Mouse (Mus musculus) right cerebral cortex, postnatal 10 days (tissue): Measurements from ENCODE around the gene Rpgrip1l.

Experiments
- DNase-seq, 2 experiments: peaks; one replicate each; pipeline ENCODE4 v3.0.0; 2021; ENCODE audit warnings: low spot score in 2 of 2

Rpgrip1l gene

GRCm38 (mm10) chr8:91207676-91208075 is 105.4 kb downstream of the Rpgrip1l start:
- no peak for DNase-seq

DNA sequence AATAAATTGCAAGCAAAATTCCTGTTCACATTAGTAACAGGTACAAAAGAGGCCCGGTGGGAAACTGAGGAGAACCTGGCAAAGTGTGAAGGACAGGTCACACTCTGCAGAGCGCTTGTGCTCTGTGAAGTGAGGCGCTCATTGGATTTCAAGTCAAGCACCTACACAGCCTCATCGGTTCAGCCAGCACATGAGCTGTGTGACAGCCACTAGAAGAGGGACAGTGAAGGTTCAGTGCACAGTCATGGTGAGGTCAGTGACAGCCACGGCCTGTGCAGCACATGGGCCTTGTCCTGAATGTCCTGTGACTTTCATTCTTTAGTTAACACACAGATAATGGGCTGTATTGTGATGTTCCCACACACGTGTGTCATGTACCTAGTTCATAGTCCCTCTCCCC is 107.2 kb downstream of the Rpgrip1l start:
- DNase-seq: no peak

GRCm38 (mm10) chr8:91201184-91201583 is 111.9 kb downstream of the Rpgrip1l start:
- no peak for DNase-seq

DNA sequence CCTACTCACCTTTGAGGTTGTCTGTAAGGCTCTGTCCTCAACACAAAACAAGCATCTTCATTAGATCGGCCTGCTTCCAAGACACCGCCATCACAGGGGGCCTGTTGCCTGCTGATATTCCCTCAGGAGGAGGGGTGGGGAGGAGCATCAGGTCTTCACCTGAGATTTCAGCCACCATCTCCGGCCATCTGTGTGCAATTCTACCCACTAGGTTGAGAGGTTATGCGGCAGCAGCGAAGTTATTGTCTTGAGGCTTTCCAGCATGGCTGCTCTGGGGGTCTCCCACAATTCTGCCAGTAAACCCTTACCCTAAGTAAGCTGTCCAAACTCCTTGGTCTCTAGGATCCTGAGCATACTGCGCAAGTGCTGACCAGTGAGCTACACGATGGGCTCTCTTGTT is 113.2 kb downstream of the Rpgrip1l start, which contains the start of gene Aktip:
TSS of gene Aktip (minus strand) at position 101 of the 400 bp plus-strand sequence.
- no peak for DNase-seq

- no peak for DNase-seq
Observed at GRCm38 (mm10) chr8:91198036-91198435, 115.0 kb downstream of the Rpgrip1l start.

GRCm38 (mm10) chr8:91197233-91197632 is 115.8 kb downstream of the Rpgrip1l start:
- DNase-seq: no peak

DNA sequence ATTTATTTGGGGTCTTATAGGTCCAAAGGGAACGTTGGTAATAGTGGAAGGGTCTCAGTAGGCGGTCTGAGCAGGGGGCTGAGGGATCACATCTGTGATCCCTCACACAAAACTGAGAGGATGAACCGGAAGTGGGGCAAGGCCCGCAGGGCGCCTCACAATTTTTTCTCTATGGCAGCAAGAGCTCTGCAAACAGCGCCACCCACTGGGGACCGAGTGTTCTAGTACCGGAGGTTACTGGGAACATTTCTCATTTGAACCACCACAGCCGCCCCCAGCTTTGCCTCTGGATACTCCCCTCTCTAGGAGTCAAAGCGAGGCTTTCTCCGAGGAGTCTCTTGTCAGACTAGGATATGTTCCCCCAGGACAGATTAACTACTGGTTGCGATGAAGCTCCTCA is 116.4 kb downstream of the Rpgrip1l start:
- no peak for DNase-seq

GRCm38 (mm10) chr8:91194081-91194480 is 119.0 kb downstream of the Rpgrip1l start:
- DNase-seq: no peak

GRCm38 (mm10) chr8:91192941-91193340 is 120.1 kb downstream of the Rpgrip1l start:
- DNase-seq: no peak

DNA sequence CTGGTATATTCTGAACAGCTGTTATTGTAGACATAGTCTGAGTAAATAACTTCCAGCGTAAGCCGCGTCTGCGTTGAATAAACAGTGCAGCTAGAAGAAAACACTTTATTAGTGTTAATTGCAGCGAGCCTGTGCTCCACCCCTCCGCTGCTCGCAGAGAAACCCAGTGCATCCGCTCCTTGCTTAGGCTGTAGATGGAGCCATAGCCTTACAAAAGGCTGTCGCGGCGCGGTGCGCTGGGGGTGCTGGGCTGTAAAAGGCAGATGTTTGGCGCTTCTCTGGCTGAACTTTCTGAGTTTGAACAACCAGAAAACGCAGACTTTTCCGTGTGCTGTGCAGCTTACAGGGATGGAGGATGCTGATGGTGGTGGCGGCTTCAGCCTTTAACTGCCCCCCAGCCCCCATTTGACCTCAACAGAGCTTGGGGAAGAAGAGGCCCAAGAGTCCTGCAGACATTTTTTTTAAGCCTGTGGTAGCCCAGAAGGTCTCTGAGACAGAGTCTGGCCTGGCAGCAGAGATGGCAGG is 122.2 kb downstream of the Rpgrip1l start:
- DNase-seq: peak; percentile 76 to 85

DNA sequence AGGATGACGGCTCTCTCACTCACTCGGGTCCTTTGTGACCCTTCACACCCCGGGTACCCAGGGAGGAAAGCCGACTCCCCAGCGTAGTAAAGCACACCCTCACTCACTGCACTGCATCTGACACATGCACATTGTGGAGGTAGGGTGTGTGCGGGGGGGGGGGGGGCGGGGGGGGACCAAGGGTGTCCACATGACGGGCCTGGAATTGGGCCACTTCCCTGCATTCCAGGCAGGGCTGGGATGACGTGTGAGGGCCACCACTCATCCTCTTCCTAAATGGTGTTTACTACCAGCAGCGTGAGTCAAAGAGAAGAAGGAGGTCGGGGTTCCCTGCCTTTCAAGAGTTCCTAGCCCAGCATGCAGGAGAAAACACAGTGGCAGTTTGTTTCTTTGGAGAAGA is 124.9 kb downstream of the Rpgrip1l start:
- no peak for DNase-seq

DNA sequence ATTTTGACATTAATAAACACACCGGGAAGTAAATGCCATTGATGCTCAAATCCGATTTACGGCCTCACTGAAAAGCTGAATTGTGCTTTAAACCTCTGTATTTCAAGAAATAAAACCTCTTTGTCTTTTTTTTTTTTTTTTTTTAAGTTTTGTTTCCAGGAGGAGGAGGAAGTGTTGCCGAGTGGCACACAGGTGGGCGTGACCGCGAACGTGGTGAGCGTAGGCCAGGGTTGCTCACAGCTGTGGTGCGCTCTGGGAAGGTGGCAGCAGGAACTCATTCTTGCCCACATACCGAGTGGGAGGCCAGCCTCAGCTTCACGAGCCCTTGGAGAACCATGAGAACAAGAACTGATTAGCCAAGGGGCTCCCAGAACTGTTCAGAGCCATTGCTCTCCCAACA is 126.7 kb downstream of the Rpgrip1l start:
- DNase-seq: no peak

GRCm38 (mm10) chr8:91177708-91178107 is 135.4 kb downstream of the Rpgrip1l start:
- no peak for DNase-seq

DNA sequence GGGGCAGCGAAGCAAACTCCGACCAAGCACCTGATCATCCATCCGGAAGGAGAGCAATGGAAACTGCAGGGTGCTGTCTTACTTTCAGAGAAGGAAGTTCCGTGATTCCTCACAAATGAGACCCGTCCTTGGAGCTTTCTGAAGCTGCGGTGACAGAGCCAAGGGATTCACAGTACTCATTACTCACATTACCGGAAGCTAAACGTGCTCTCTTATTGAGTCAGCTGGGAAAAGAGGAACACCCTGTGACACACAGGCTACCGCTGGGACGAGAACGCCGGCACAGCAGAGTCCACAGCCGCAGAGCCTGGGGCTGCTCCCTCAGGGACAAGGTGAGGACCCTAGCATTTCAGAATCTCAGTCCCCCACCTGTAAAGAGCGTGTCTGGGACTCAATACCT is 136.9 kb downstream of the Rpgrip1l start:
- DNase-seq: no peak

GRCm38 (mm10) chr8:91171605-91172004 is 141.5 kb downstream of the Rpgrip1l start:
- DNase-seq: no peak

DNA sequence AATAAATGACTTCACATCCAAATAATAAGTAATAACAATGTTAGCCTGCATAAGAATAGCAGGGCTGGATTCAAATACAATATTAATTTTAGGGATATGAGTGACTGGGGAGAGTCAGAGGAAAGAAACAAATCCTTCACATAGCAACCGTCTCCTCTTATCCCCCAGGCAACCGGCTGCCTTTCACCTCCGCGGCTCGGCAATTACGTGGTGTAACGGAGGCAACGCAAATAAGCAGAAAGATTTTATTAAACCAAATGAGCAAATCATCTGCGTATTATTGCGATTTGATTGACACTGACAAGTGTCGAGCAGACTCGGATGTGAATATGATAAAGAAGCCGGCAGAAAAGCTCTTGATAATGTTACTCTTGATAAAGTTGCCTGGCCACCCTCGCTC is 142.1 kb downstream of the Rpgrip1l start:
- DNase-seq: peak; percentile 56 to 63

DNA sequence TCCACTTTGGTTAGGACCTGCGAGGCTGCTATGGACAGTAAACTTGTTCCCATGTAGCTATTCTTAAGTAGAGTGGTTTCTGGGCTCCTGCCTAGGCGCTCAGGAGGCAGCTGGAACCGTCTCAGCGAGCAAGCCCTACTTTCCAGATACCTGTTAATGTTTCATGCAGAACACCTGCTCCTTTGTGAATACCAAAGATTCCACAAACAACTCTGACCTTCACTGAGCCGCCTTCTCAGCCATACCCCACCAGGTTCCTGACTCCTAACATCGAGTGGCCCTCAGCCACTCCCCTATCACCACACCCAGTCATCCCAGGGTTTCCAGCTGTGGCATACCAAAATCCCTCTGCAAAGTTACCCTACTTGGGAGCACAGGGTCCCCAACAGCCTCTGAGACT is 142.9 kb downstream of the Rpgrip1l start:
- no peak for DNase-seq
